Mouse (Mus musculus): ENCODE results near the gene 9530077C05Rik. TPM values are rescaled to one million over a fixed set of nuclear protein-coding genes. Genes with fewer than 3 reads are reported as not detected.
A peak's percentile ranks its signal among the peaks of the same experiment; 100 is the strongest.
"Not testable (repeated sequence)": the region's sequence is repeated elsewhere in the genome, so short reads cannot be mapped to it uniquely, and the experiment has no call there.

The 9530077C05Rik gene
- polyA plus RNA-seq, 1 experiment from 2014 or later: 2.5 TPM

DNA sequence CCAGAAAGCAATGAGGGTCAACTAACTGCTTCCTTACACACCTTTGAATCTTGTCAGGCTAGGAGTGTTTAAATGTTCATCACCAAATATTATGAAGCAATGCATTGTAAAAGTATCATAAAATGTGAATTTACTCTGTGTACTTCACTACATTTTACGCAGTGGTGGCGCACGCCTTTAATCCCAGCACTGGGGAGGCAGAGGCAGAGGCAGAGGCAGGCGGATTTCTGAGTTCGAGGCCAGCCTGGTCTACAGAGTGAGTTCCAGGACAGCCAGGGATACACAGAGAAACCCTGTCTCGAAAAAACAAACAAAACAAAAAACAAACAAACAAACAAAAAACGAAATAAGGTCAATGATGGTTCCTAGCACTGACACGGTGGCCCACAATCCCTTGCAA lies 42.7 kb downstream of the 9530077C05Rik start, which contains the start of gene Gm17545:
Gene Gm17545, plus strand, starts transcription at position 301 of the 400 bp plus-strand sequence.
- H3K4me3 ChIP-seq (ENCODE audit: low read depth, low read length); H3K9me3 ChIP-seq (ENCODE audit: control insufficient read depth, low read length); H3K27me3 ChIP-seq (replicated peaks; ENCODE audit: control insufficient read depth, insufficient read depth, low read length); ATAC-seq (replicated peaks; ENCODE audit: low FRiP score); DNase-seq (ENCODE audit: low spot score); H3K4me1 ChIP-seq (replicated peaks; ENCODE audit: control insufficient read depth, insufficient read depth, low read length): not testable (repeated sequence)
- 82% methylated on average over 8 of the region's 8 CpGs for WGBS
- peak within 1 kb of the TSS; percentile 32; the same call in 1 of the 2 replicates for H3K4me2 ChIP-seq
- peaks cover 50% of the 10 kb centered on the region for H3K36me3 ChIP-seq (ENCODE audit: control insufficient read depth, insufficient read depth, low read length)
- peak within 1 kb of the TSS; percentile 83 for H3K27ac ChIP-seq (ENCODE audit: low read depth, low read length)
- H3K9ac ChIP-seq (ENCODE audit: low read depth, low read length): peak within 1 kb of the TSS; percentile 18; the same call in 1 of the 2 replicates

DNA sequence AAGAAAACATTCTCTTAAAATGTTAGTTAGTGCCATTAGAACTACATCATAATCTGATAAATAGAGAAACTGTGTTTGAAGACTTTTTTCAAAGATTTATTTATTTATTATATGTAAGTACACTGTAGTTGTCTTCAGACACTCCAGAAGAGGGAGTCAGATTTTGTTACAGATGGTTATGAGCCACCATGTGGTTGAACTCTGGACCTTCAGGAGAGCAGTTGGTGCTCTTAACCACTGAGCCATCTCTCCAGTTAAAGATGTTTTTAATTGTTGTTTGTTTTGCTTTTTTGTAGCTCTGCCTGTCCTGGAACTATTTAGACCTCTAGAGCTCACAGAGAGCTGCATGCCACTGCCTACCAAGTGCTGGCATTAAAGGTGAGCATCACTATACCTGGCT lies 43.7 kb downstream of the 9530077C05Rik start:
- H3K9me3 ChIP-seq (ENCODE audit: control insufficient read depth, low read length): no peaks in the 10 kb centered on the region
- no peak overlapping the region for H3K4me2 ChIP-seq
- H3K27me3 ChIP-seq (replicated peaks; ENCODE audit: control insufficient read depth, insufficient read depth, low read length): no peaks in the 10 kb centered on the region
- no peak overlapping the region for H3K27ac ChIP-seq (ENCODE audit: low read depth, low read length)
- peaks cover 47% of the 10 kb centered on the region for H3K36me3 ChIP-seq (ENCODE audit: control insufficient read depth, insufficient read depth, low read length)
- no peak overlapping the region for H3K4me3 ChIP-seq (ENCODE audit: low read depth, low read length)
- H3K9ac ChIP-seq (ENCODE audit: low read depth, low read length): no peak overlapping the region
- no peak for DNase-seq (ENCODE audit: low spot score)
- ATAC-seq (replicated peaks; ENCODE audit: low FRiP score): no peak
- peaks cover 8% of the 10 kb centered on the region for H3K4me1 ChIP-seq (replicated peaks; ENCODE audit: control insufficient read depth, insufficient read depth, low read length)

DNA sequence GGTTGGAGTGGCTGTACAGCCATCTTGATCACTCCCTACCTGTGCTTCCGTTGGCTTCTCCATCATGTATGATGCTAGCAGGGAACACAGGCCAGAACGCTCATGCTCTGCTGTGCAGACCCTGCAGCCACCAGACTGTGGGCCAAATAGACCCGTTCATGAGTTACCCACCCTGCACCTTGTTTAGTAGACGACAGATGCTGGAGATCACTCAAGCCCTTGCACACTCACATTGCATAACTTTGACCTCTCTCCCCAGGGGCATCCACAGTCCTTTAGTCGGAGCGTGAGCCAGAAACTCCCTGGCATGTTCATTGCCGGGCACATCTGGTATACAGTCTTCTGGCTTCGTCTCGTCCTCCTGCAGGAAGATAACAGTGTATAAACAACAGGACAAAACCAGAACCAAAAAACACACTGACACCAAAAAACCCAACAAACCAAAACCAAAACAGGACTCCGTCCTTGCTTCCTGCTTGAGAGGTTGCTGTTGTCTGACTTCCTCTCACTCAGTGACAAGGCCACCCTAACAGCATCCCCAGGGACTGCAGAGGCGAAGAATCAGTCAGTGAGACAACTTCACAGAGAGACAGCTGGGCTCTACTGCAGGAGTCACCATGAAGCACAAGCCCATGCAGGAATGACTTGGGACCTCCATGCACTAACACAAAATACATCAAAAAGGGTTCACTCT lies 46.0 kb downstream of the 9530077C05Rik start:
- H3K27ac ChIP-seq (ENCODE audit: low read depth, low read length): no peak overlapping the region
- H3K9me3 ChIP-seq (ENCODE audit: control insufficient read depth, low read length): no peaks in the 10 kb centered on the region
- 90% methylated on average over 11 of the region's 11 CpGs for WGBS
- peaks cover 8% of the 10 kb centered on the region for H3K4me1 ChIP-seq (replicated peaks; ENCODE audit: control insufficient read depth, insufficient read depth, low read length)
- no peak overlapping the region for H3K4me3 ChIP-seq (ENCODE audit: low read depth, low read length)
- H3K36me3 ChIP-seq (ENCODE audit: control insufficient read depth, insufficient read depth, low read length): peaks cover 46% of the 10 kb centered on the region
- ATAC-seq (replicated peaks; ENCODE audit: low FRiP score): no peak
- DNase-seq (ENCODE audit: low spot score): no peak
- H3K4me2 ChIP-seq: no peak overlapping the region
- H3K27me3 ChIP-seq (replicated peaks; ENCODE audit: control insufficient read depth, insufficient read depth, low read length): no peaks in the 10 kb centered on the region
- H3K9ac ChIP-seq (ENCODE audit: low read depth, low read length): no peak overlapping the region

DNA sequence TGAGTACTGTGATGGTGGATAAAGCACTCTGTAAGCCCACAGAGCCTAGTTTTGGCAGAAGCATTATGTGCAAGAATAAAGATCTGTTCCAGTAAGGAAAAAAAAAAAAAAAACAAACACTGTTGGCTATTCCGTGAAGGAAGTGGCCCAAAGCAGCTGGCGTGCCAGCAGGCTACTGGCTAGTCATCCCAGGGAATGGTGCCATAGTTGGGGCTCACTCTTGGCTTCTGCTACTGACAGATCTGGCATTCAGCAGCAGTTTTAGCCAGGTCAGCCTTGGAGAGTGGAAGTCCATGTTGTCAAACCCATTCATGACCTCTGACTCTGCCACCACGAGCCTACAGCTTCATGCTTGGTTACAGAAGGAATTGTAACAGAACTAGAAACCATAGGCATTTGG lies 50.6 kb downstream of the 9530077C05Rik start:
- ATAC-seq (replicated peaks; ENCODE audit: low FRiP score) (no peak), DNase-seq (ENCODE audit: low spot score) (no peak)
- 94% methylated on average over 3 of the region's 3 CpGs for WGBS
- H3K9me3 ChIP-seq (ENCODE audit: control insufficient read depth, low read length): no peaks in the 10 kb centered on the region
- H3K9ac ChIP-seq (ENCODE audit: low read depth, low read length): no peak overlapping the region
- H3K4me1 ChIP-seq (replicated peaks; ENCODE audit: control insufficient read depth, insufficient read depth, low read length): no peaks in the 10 kb centered on the region
- no peak overlapping the region for H3K4me3 ChIP-seq (ENCODE audit: low read depth, low read length)
- no peak overlapping the region for H3K4me2 ChIP-seq
- H3K27me3 ChIP-seq (replicated peaks; ENCODE audit: control insufficient read depth, insufficient read depth, low read length): no peaks in the 10 kb centered on the region
- H3K36me3 ChIP-seq (ENCODE audit: control insufficient read depth, insufficient read depth, low read length): peaks cover 14% of the 10 kb centered on the region
- H3K27ac ChIP-seq (ENCODE audit: low read depth, low read length): no peak overlapping the region

DNA sequence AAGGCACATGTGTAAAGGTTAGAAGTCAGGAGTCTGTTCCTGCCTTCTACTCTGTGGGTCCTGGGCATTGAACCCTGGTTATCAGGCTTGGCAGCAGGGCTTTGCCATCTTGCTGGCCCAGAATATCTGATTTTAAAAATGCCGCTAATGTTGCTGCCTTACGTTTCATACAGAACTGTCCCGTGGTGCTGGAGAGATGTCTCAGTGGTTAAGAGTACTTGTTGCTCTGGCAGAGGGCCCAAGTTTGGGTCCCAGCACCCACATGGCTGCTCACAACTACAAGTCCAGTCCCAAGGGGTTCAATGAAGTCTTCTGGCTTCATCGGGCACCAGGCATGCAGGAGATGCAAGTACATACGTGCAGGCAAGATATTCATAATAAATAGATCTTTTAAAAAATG lies 54.9 kb downstream of the 9530077C05Rik start:
- no peak for ATAC-seq (replicated peaks; ENCODE audit: low FRiP score)
- H3K27ac ChIP-seq (ENCODE audit: low read depth, low read length): no peak overlapping the region
- no peak overlapping the region for H3K4me2 ChIP-seq
- H3K36me3 ChIP-seq (ENCODE audit: control insufficient read depth, insufficient read depth, low read length): peaks cover 7% of the 10 kb centered on the region
- no peak for DNase-seq (ENCODE audit: low spot score)
- H3K9me3 ChIP-seq (ENCODE audit: control insufficient read depth, low read length): no peaks in the 10 kb centered on the region
- no peaks in the 10 kb centered on the region for H3K27me3 ChIP-seq (replicated peaks; ENCODE audit: control insufficient read depth, insufficient read depth, low read length)
- 91% methylated on average over 5 of the region's 5 CpGs for WGBS
- H3K4me3 ChIP-seq (ENCODE audit: low read depth, low read length): no peak overlapping the region
- H3K4me1 ChIP-seq (replicated peaks; ENCODE audit: control insufficient read depth, insufficient read depth, low read length): peaks cover 3% of the 10 kb centered on the region; the same call in 1 of the 2 replicates
- no peak overlapping the region for H3K9ac ChIP-seq (ENCODE audit: low read depth, low read length)

DNA sequence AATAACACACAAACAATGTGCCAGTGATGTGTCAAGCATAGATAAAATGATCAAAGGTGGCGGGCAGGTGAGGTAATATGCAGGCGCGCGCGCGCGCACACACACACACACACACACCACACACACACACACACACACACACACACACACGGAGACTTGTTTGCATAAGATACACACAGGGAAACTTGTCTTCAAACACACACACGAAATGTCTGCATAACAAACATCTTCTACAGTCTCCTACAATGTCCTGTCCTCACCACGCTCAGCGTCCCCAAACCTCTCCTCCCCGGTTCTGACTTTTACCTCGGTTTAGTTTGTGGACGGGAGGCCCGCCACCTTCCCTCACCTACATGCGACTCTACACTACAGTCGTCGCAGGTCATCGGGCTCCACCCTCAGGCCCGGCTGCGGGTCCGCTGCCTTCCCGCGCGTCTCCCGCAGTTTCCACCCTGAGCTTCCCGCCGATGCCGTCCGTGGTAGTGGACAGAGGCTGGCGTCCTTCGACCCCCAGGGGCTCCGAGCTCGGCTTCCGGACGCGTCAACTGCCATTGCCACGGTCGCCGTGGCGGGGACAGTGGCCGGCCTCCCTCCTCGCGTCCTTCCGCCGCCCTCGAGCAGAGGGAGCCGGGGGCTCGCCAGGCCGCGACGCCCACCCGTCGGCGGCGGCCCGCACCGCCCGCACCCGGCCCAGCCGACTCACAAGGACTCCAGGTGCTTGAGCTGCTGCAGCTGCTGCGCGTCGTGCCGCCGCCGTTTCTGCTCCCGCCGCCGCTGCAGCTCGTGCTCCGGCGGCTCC lies 56.3 kb downstream of the 9530077C05Rik start:
- peak overlapping the region; percentile 61 for H3K4me2 ChIP-seq
- H3K27me3 ChIP-seq (replicated peaks; ENCODE audit: control insufficient read depth, insufficient read depth, low read length): no peaks in the 10 kb centered on the region
- peaks cover 3% of the 10 kb centered on the region; the same call in 1 of the 2 replicates for H3K4me1 ChIP-seq (replicated peaks; ENCODE audit: control insufficient read depth, insufficient read depth, low read length)
- under 1% methylated on average over 73 of the region's 73 CpGs for WGBS
- peak overlapping the region; percentile 82 for H3K4me3 ChIP-seq (ENCODE audit: low read depth, low read length)
- DNase-seq (ENCODE audit: low spot score) (peak; percentile 79), ATAC-seq (replicated peaks; ENCODE audit: low FRiP score) (peak; percentile 66)
- no peaks in the 10 kb centered on the region for H3K9me3 ChIP-seq (ENCODE audit: control insufficient read depth, low read length)
- peak overlapping the region; percentile 84 for H3K9ac ChIP-seq (ENCODE audit: low read depth, low read length)
- H3K36me3 ChIP-seq (ENCODE audit: control insufficient read depth, insufficient read depth, low read length): no peaks in the 10 kb centered on the region; the same call in 1 of the 2 replicates
- peak overlapping the region; percentile 80 for H3K27ac ChIP-seq (ENCODE audit: low read depth, low read length)

DNA sequence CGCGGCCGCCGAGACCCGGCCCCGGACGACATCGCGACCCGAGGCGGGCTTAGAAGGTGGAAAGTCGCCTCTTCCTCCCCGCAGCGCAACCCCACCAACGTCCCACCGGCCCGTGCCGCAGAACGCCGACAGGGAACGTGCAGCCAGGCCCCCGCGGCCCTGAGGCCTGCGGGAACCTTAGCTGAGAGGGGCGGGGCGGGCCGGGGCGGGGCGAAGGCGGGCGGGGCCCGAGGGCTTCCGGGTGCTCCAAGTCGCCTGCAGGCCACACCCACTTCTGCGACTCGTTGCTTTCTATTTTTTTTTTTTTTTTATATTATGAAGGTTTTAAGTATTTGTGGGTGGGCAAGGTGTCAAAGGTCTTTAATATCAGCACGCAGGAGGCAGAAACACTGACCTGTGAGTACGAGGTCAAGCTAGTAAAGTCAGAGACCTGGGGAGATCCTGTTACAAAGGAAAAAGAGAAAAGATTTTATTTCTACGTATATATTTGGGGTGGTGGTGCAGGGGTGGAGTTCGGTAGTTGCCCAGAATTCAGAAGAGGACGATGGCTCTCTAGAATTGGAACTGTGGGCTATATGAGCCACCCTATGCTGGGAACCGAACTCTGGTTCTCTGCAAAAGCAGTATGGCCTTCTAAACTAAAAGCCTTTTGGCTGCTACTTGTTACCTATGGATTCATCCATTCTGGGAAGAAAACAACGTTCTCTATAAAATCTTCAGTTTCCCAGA lies 57.0 kb downstream of the 9530077C05Rik start:
- H3K27ac ChIP-seq (ENCODE audit: low read depth, low read length): peak overlapping the region; percentile 80
- H3K36me3 ChIP-seq (ENCODE audit: control insufficient read depth, insufficient read depth, low read length): no peaks in the 10 kb centered on the region; the same call in 1 of the 2 replicates
- WGBS: 3% methylated on average over 43 of the region's 43 CpGs
- no peaks in the 10 kb centered on the region for H3K9me3 ChIP-seq (ENCODE audit: control insufficient read depth, low read length)
- H3K4me2 ChIP-seq: peak overlapping the region; percentile 61
- peak; percentile 91 for ATAC-seq (replicated peaks; ENCODE audit: low FRiP score)
- H3K4me3 ChIP-seq (ENCODE audit: low read depth, low read length): peak overlapping the region; percentile 82
- H3K27me3 ChIP-seq (replicated peaks; ENCODE audit: control insufficient read depth, insufficient read depth, low read length): no peaks in the 10 kb centered on the region
- DNase-seq (ENCODE audit: low spot score): peak; percentile 89
- H3K9ac ChIP-seq (ENCODE audit: low read depth, low read length): peak overlapping the region; percentile 84
- H3K4me1 ChIP-seq (replicated peaks; ENCODE audit: control insufficient read depth, insufficient read depth, low read length): peaks cover 3% of the 10 kb centered on the region; the same call in 1 of the 2 replicates

DNA sequence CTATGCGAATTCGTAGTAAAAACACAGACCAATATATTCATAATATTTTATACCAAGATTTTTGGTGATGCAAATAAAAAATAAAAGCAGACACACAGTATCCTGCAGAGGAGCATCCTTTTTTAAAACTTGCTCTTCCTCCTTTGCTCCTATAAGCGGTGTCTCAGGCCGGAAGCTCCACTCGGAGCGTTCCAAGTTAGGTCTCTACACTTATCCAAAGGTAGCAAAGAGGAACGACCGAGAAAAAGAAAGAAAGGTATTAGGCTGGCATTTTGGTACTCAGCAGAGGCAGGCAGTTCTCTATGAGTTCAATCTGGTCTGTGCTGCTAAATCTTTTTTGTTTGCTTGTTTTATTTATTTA lies 57.6 kb downstream of the 9530077C05Rik start:
- Histone ChIP-seq H3K27me3 (replicated peaks; ENCODE audit: control insufficient read depth, insufficient read depth, low read length) (no peaks in the 10 kb centered on the region), H3K9me3 (ENCODE audit: control insufficient read depth, low read length) (no peaks in the 10 kb centered on the region), H3K27ac (ENCODE audit: low read depth, low read length) (0 out of 2 replicates have a peak overlapping the region, but pooled peaks have one; percentile 80), H3K36me3 (ENCODE audit: control insufficient read depth, insufficient read depth, low read length) (no peaks in the 10 kb centered on the region; the same call in 1 of the 2 replicates), H3K4me2 (peak overlapping the region; percentile 61; the same call in 1 of the 2 replicates), H3K4me1 (replicated peaks; ENCODE audit: control insufficient read depth, insufficient read depth, low read length) (peaks cover 3% of the 10 kb centered on the region; the same call in 1 of the 2 replicates), H3K4me3 (ENCODE audit: low read depth, low read length) (peak overlapping the region; percentile 82; the same call in 1 of the 2 replicates), H3K9ac (ENCODE audit: low read depth, low read length) (no peak overlapping the region; the same call in 1 of the 2 replicates)
- WGBS: 70% methylated on average over 8 of the region's 8 CpGs
- no peak for ATAC-seq (replicated peaks; ENCODE audit: low FRiP score)
- DNase-seq (ENCODE audit: low spot score): no peak

Measured in liver, embryonic 11.5 days (tissue).